Mouse (Mus musculus): ENCODE results near the gene Ssrp1.

Gene Ssrp1

GRCm38 (mm10) chr2:85037047-85038026, at the start of gene Ssrp1, which contains the start of gene P2rx3:
Gene Ssrp1, plus strand, starts transcription at chr2:85037234.
Gene P2rx3, minus strand, starts transcription at chr2:85037462.
- peak; percentile 91 to 95 for DNase-seq

GRCm38 (mm10) chr2:84987930-84988329, 49.1 kb upstream of the Ssrp1 start, which contains the start of gene Prg3:
Gene Prg3, plus strand, starts transcription at chr2:84988215.
- no peak for DNase-seq

GRCm38 (mm10) chr2:84996376-84996775, 40.7 kb upstream of the Ssrp1 start:
- DNase-seq = no peak

GRCm38 (mm10) chr2:84999486-85000181, 37.4 kb upstream of the Ssrp1 start:
- DNase-seq = peak in 1 of 2 experiments; percentile 2

- peak; percentile 20 to 57 for DNase-seq
These were observed 35.5 kb upstream of the Ssrp1 start for GRCm38 (mm10) chr2:85001497-85001896.

- DNase-seq = no peak
These were observed 34.5 kb upstream of the Ssrp1 start for GRCm38 (mm10) chr2:85002575-85002974.

- no peak for DNase-seq
These were observed 32.7 kb upstream of the Ssrp1 start for GRCm38 (mm10) chr2:85004341-85004740.

- no peak for DNase-seq
These were observed 30.4 kb upstream of the Ssrp1 start for GRCm38 (mm10) chr2:85006600-85006999.

- peak in 1 of 2 experiments; percentile 42 for DNase-seq
These were observed 29.3 kb upstream of the Ssrp1 start for GRCm38 (mm10) chr2:85007729-85008128.

GRCm38 (mm10) chr2:85009212-85009611, 27.8 kb upstream of the Ssrp1 start:
- DNase-seq = no peak

- no peak for DNase-seq
These were observed 25.0 kb upstream of the Ssrp1 start for GRCm38 (mm10) chr2:85011906-85012604.

- no peak for DNase-seq
These were observed 24.4 kb upstream of the Ssrp1 start for GRCm38 (mm10) chr2:85012679-85013078.

GRCm38 (mm10) chr2:85013826-85014587, 23.0 kb upstream of the Ssrp1 start:
- no peak for DNase-seq

- no peak for DNase-seq
These were observed 22.4 kb upstream of the Ssrp1 start for GRCm38 (mm10) chr2:85014588-85014982.

GRCm38 (mm10) chr2:85022043-85022442, 15.0 kb upstream of the Ssrp1 start:
- DNase-seq = peak in 1 of 2 experiments; percentile 48

GRCm38 (mm10) chr2:85026178-85026577, 10.9 kb upstream of the Ssrp1 start:
- no peak for DNase-seq

- no peak for DNase-seq
These were observed 9.8 kb upstream of the Ssrp1 start for GRCm38 (mm10) chr2:85027281-85027680.

GRCm38 (mm10) chr2:85029897-85030296, 7.1 kb upstream of the Ssrp1 start:
- no peak for DNase-seq

- DNase-seq = no peak
These were observed 6.0 kb upstream of the Ssrp1 start for GRCm38 (mm10) chr2:85030989-85031388.

- no peak for DNase-seq
These were observed 3.9 kb upstream of the Ssrp1 start for GRCm38 (mm10) chr2:85033121-85033520.

- no peak for DNase-seq
These were observed 2.9 kb upstream of the Ssrp1 start for GRCm38 (mm10) chr2:85034169-85034568.

- DNase-seq = no peak
These were observed 457 bp upstream of the Ssrp1 start for GRCm38 (mm10) chr2:85036507-85037046.

Data from kidney, postnatal 25 days (tissue).